Mouse (Mus musculus) hindbrain, embryonic 14.5 days (tissue): ENCODE results near the gene Ica1l. TPM values are rescaled to one million over a fixed set of nuclear protein-coding genes. Genes with fewer than 3 reads are reported as not detected.

Experiments
- ATAC-seq: fragments of 200-750 bp; cut with Nextera tagmentation; 2 replicates; pipeline ENCODE4 v1.8.0; 2017; ENCODE audit warnings: moderate number of reproducible peaks, mild to moderate bottlenecking, moderate TSS enrichment, moderate library complexity; ENCODE audit not compliant: low FRiP score
- DNase-seq: peaks from one replicate; pipeline ENCODE4 v3.0.0-alpha.2; 2015; ENCODE audit warnings: low spot score
- H3K27ac ChIP-seq: fragments of 300-500 bp; sonication (generic); 2 replicates; pipeline ENCODE4 v1.5.1; 2014; ENCODE audit warnings: mild to moderate bottlenecking, moderate library complexity
- H3K27me3 ChIP-seq: fragments of 300-500 bp; sonication (generic); 2 replicates; pipeline ENCODE4 v1.6.1; 2014; ENCODE audit warnings: mild to moderate bottlenecking, low read length, mixed read lengths; ENCODE audit not compliant: control insufficient read depth, insufficient read depth
- H3K36me3 ChIP-seq: fragments of 300-500 bp; sonication (generic); replicated peaks from 2 replicates; pipeline ENCODE4 v1.6.1; 2014; ENCODE audit not compliant: control insufficient read depth, insufficient read depth
- H3K4me1 ChIP-seq: fragments of 300-500 bp; sonication (generic); replicated peaks from 2 replicates; pipeline ENCODE4 v1.6.1; 2014; ENCODE audit warnings: antibody characterized with exemption, low read length, mixed read lengths; ENCODE audit not compliant: control insufficient read depth, insufficient read depth
- H3K4me2 ChIP-seq: fragments of 300-500 bp; sonication (generic); replicated peaks from 2 replicates; pipeline ENCODE4 v1.6.1; 2014; ENCODE audit warnings: mild to moderate bottlenecking, moderate library complexity
- H3K4me3 ChIP-seq: fragments of 300-500 bp; sonication (generic); replicated peaks from 2 replicates; pipeline ENCODE4 v1.5.1; 2014; ENCODE audit warnings: mild to moderate bottlenecking, low read length
- H3K9ac ChIP-seq: fragments of 300-500 bp; sonication (generic); 2 replicates; pipeline ENCODE4 v1.6.1; 2014
- H3K9me3 ChIP-seq: fragments of 300-500 bp; sonication (generic); 2 replicates; pipeline ENCODE4 v1.6.1; 2016; ENCODE audit warnings: low read length; ENCODE audit not compliant: control insufficient read depth
- WGBS: fragments of 180-500 bp; shearing (Covaris S2); extraction: QIAGEN DNeasy Blood & Tissue Kit; methylation state at CpG from one replicate; pipeline ENCODE4 v1.1.7; 2014; 5-methylcytosine and 5-hydroxymethylcytosine counted together
- polyA plus RNA-seq: library from polyadenylated mRNA; unstranded; fragments of >200 nt; fragmentation: Nextera tagmentation; extraction: Ambion mirVana; gene quantifications from 2 replicates; pipeline ENCODE4 v1.2.1, GENCODE M21; 2014

Gene Ica1l
- polyA plus RNA-seq, 1 experiment from 2014 or later, result 50.5 TPM

- no peak for ATAC-seq
Observed at GRCm38 (mm10) chr1:59942057-59942790, 100.8 kb downstream of the Ica1l start.

GRCm38 (mm10) chr1:59941063-59941462 lies 101.9 kb downstream of the Ica1l start:
- Histone ChIP-seq H3K9me3 (no peaks in the 10 kb centered on the region), H3K27ac (no peak overlapping the region), H3K4me1 (no peaks in the 10 kb centered on the region), H3K9ac (no peak overlapping the region), H3K27me3 (no peaks in the 10 kb centered on the region), H3K4me3 (no peak overlapping the region), H3K4me2 (no peak overlapping the region), H3K36me3 (no peaks in the 10 kb centered on the region)
- 98% methylated on average over 1 of the region's 1 CpGs for WGBS
- DNase-seq (no peak), ATAC-seq (no peak)

More at GRCm38 (mm10) chr1:59942057-59942790, 100.8 kb downstream of the Ica1l start:
- no peak overlapping the region for H3K27ac ChIP-seq
- WGBS, result 87% methylated on average over 6 of the region's 6 CpGs
- no peaks in the 10 kb centered on the region for H3K9me3 ChIP-seq
- no peak for DNase-seq
- no peak overlapping the region for H3K4me3 ChIP-seq
- H3K36me3 ChIP-seq, result no peaks in the 10 kb centered on the region
- no peak overlapping the region for H3K9ac ChIP-seq
- no peak overlapping the region for H3K4me2 ChIP-seq
- H3K4me1 ChIP-seq, result no peaks in the 10 kb centered on the region
- no peaks in the 10 kb centered on the region for H3K27me3 ChIP-seq

DNA sequence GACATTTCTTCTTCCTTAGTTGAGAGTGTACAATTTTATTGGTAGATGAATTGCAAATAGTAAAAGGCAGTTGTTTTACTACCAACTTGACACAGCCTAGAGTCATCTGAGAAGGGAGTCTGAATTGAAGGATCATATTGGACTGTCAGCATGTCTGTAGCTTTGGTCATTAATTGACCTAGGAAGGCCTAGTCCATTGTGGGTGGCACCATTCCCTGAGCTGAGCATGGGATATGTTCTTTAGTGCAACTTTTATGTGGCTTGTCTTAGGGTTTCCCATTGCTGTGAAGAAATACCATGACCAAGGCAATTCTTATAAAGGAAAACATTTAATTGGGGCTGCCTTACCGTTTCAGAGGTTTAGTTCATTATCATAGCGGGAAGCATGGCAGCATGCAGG lies 110.0 kb downstream of the Ica1l start:
- Histone ChIP-seq H3K27me3 (no peaks in the 10 kb centered on the region), H3K27ac (no peak overlapping the region), H3K4me3 (no peak overlapping the region), H3K9me3 (no peaks in the 10 kb centered on the region), H3K9ac (no peak overlapping the region), H3K36me3 (no peaks in the 10 kb centered on the region), H3K4me2 (no peak overlapping the region), H3K4me1 (no peaks in the 10 kb centered on the region)
- ATAC-seq, result no peak
- 85% methylated on average over 2 of the region's 2 CpGs for WGBS
- no peak for DNase-seq

Other genes with a start within 250 kb of the Ica1l start
- gene Fam117b, start 130.2 kb downstream of the Ica1l start, polyA plus RNA-seq, result 58.6 and 63.3 TPM in 2 replicates
- gene Carf, start 55.1 kb upstream of the Ica1l start, polyA plus RNA-seq, result 9.1 and 11.1 TPM in 2 replicates
- 46.3 and 53.8 TPM in 2 replicates for gene Wdr12, start 55.5 kb upstream of the Ica1l start, polyA plus RNA-seq
- 10.3 and 13.4 TPM in 2 replicates for gene Nbeal1, start 137.4 kb upstream of the Ica1l start, polyA plus RNA-seq